Mouse (Mus musculus): ENCODE data around the gene Cenpb.

GRCm38 (mm10) chr2:131178828-131179245, 1.0 kb downstream of the Cenpb start:
- TF ChIP-seq CTCF (IDR thresholded peaks at IDR 0.05; ENCODE audit: extremely low read depth, insufficient read depth, insufficient read length, insufficient replicate concordance) (no peak), POLR2A (IDR thresholded peaks at IDR 0.05; ENCODE audit: low read depth, low read length) (no peak)
